Mouse (Mus musculus) ES-E14 (cell line): ENCODE measurements at regions not wholly inside any gene's neighbourhood (a gene's known extent, or its start where the extent isn't known, plus 50 kb on each side); places are given as distances from the start of the nearest gene placed in this dataset.

Source experiments
- DNase-seq: peaks from one replicate; pipeline ENCODE4 v3.0.0-alpha.2; 2013; ENCODE audit warnings: low read depth, low spot score
- H3K27ac ChIP-seq: 2 replicates; pipeline ENCODE4 v1.5.1; 2012; ENCODE audit warnings: low read depth, mild to moderate bottlenecking, low read length, moderate library complexity, mixed read lengths; ENCODE audit not compliant: poor library complexity, insufficient read depth, severe bottlenecking
- H3K36me3 ChIP-seq: 2 replicates; pipeline ENCODE4 v1.6.1; 2012; ENCODE audit warnings: mild to moderate bottlenecking, low read length, moderate library complexity, mixed read lengths; ENCODE audit not compliant: control insufficient read depth, poor library complexity, insufficient read depth, severe bottlenecking
- H3K4me1 ChIP-seq, 2 experiments: fragments of 150-350 bp in 1 of 2; sonication (generic) in 1 of 2; 2 replicates each; pipeline ENCODE4 v1.6.1; 2012; ENCODE audit warnings: low read length in 2 of 2, mild to moderate bottlenecking in 1 of 2, mixed read lengths in 1 of 2; ENCODE audit not compliant: control insufficient read depth in 2 of 2, insufficient read depth in 2 of 2, poor library complexity in 1 of 2
- H3K4me3 ChIP-seq, 2 experiments: fragments of 150-350 bp in 1 of 2; sonication (generic) in 1 of 2; 2 replicates each; pipeline ENCODE4 v1.5.1; 2012; ENCODE audit warnings: low read length in 2 of 2, low read depth in 1 of 2, mild to moderate bottlenecking in 1 of 2, mixed read lengths in 1 of 2; ENCODE audit not compliant: insufficient read depth in 1 of 2, poor library complexity in 1 of 2, severe bottlenecking in 1 of 2
- H3K9ac ChIP-seq: 2 replicates; pipeline ENCODE4 v1.6.1; 2012; ENCODE audit warnings: low read depth, mild to moderate bottlenecking, low read length, mixed read lengths; ENCODE audit not compliant: poor library complexity, insufficient read depth, severe bottlenecking
- H3K9me3 ChIP-seq: fragments of 150-350 bp; sonication (generic); 2 replicates; pipeline ENCODE4 v1.6.1; 2012; ENCODE audit warnings: low read depth, mild to moderate bottlenecking, low read length; ENCODE audit not compliant: control insufficient read depth, insufficient read depth
- CHD2 ChIP-seq: IDR thresholded peaks from 2 replicates; pipeline ENCODE4 v1.6.1; 2014; ENCODE audit warnings: mild to moderate bottlenecking, low read depth, low read length, inconsistent platforms
- HCFC1 ChIP-seq: IDR thresholded peaks from 2 replicates; pipeline ENCODE4 v1.6.1; 2012; ENCODE audit warnings: low read length, inconsistent platforms, borderline replicate concordance; ENCODE audit not compliant: insufficient read depth
- MAFK ChIP-seq: IDR thresholded peaks from 2 replicates; pipeline ENCODE4 v1.6.1; 2014; ENCODE audit warnings: mild to moderate bottlenecking, low read depth, low read length, inconsistent platforms; ENCODE audit not compliant: insufficient read depth
- ZC3H11A ChIP-seq: IDR thresholded peaks from 2 replicates; pipeline ENCODE4 v1.6.1; 2012; ENCODE audit warnings: low read depth, mild to moderate bottlenecking, inconsistent platforms, low read length, borderline replicate concordance
- ZNF384 ChIP-seq: IDR thresholded peaks from 2 replicates; pipeline ENCODE4 v1.6.1; 2012; ENCODE audit warnings: low read depth, low read length, inconsistent platforms
- in situ Hi-C, 2 experiments: fragments of 600-800 bp; cut with MboI; formaldehyde crosslinking; loops; one replicate each; pipeline ENCODE4 v1.15.1; 2025; ENCODE audit warnings: low sequenced_read_pairs in 2 of 2, inconsistent platforms in 1 of 2; ENCODE audit not compliant: unreplicated experiment in 2 of 2

GRCm38 (mm10) chr4:72377520-72377919 lies 176.8 kb upstream of the Tle1 start:
- TF ChIP-seq HCFC1 (no peak), CHD2 (no peak), ZC3H11A (no peak), MAFK (no peak), ZNF384 (no peak)
- H3K27ac ChIP-seq, result no peak overlapping the region
- no peak overlapping the region for H3K4me3 ChIP-seq
- no peak for DNase-seq
- no peak overlapping the region for H3K9ac ChIP-seq
- H3K4me1 ChIP-seq, result no peaks in the 10 kb centered on the region
- no peaks in the 10 kb centered on the region for H3K9me3 ChIP-seq
- H3K36me3 ChIP-seq, result no peaks in the 10 kb centered on the region
- in situ Hi-C loops, result no loop called here

- Histone ChIP-seq H3K4me1 (no peaks in the 10 kb centered on the region), H3K27ac (no peak overlapping the region), H3K4me3 (no peak overlapping the region), H3K36me3 (no peaks in the 10 kb centered on the region), H3K9me3 (no peaks in the 10 kb centered on the region), H3K9ac (no peak overlapping the region)
- TF ChIP-seq ZNF384, result no peak
- no peak for TF ChIP-seq ZC3H11A
- no peak for TF ChIP-seq CHD2
- TF ChIP-seq HCFC1, result no peak
- TF ChIP-seq MAFK, result no peak
- in situ Hi-C loops, result no loop called here
- no peak for DNase-seq
These were observed 151.3 kb upstream of the Tle1 start for GRCm38 (mm10) chr4:72351985-72352384.

GRCm38 (mm10) chr4:72331882-72332281 lies 131.2 kb upstream of the Tle1 start:
- H3K4me3 ChIP-seq, result no peak overlapping the region
- no peak for DNase-seq
- no peaks in the 10 kb centered on the region for H3K4me1 ChIP-seq
- in situ Hi-C loops, result no loop called here
- no peak overlapping the region for H3K9ac ChIP-seq
- H3K36me3 ChIP-seq, result no peaks in the 10 kb centered on the region
- H3K27ac ChIP-seq, result no peak overlapping the region
- no peaks in the 10 kb centered on the region for H3K9me3 ChIP-seq
- TF ChIP-seq CHD2 (no peak), ZNF384 (no peak), ZC3H11A (no peak), MAFK (no peak)

GRCm38 (mm10) chr4:72329026-72329390 lies 128.3 kb upstream of the Tle1 start:
- no peaks in the 10 kb centered on the region for H3K9me3 ChIP-seq
- H3K27ac ChIP-seq, result no peak overlapping the region
- H3K9ac ChIP-seq, result no peak overlapping the region
- TF ChIP-seq HCFC1 (no peak), MAFK (no peak), ZNF384 (no peak), CHD2 (no peak), ZC3H11A (no peak)
- in situ Hi-C loops, result no loop called here
- no peaks in the 10 kb centered on the region for H3K36me3 ChIP-seq
- no peak overlapping the region for H3K4me3 ChIP-seq
- no peak for DNase-seq
- H3K4me1 ChIP-seq, result no peaks in the 10 kb centered on the region
